Mouse (Mus musculus) heart, embryonic 10.5 days (tissue): ENCODE results near the gene Tsen2. TPM values are rescaled to one million over a fixed set of nuclear protein-coding genes. Genes with fewer than 3 reads are reported as not detected.
A peak's percentile ranks its signal among the peaks of the same experiment; 100 is the strongest.

Experiments used
- DNase-seq: peaks from one replicate; pipeline ENCODE4 v3.0.0-alpha.2; 2017; ENCODE audit warnings: low spot score
- H3K27ac ChIP-seq: fragments of 300-500 bp; sonication (generic); 2 replicates; pipeline ENCODE4 v1.5.1; 2016; ENCODE audit warnings: mild to moderate bottlenecking
- H3K27me3 ChIP-seq: fragments of 300-500 bp; sonication (generic); 2 replicates; pipeline ENCODE4 v1.6.1; 2016; ENCODE audit warnings: mild to moderate bottlenecking; ENCODE audit not compliant: poor library complexity, insufficient read depth, severe bottlenecking
- H3K36me3 ChIP-seq: fragments of 300-500 bp; sonication (generic); 2 replicates; pipeline ENCODE4 v1.6.1; 2016; ENCODE audit warnings: mild to moderate bottlenecking, moderate library complexity
- H3K4me1 ChIP-seq: fragments of 300-500 bp; sonication (generic); 2 replicates; pipeline ENCODE4 v1.6.1; 2016; ENCODE audit warnings: mild to moderate bottlenecking
- H3K4me3 ChIP-seq: fragments of 300-500 bp; sonication (generic); 2 replicates; pipeline ENCODE4 v1.5.1; 2016; ENCODE audit warnings: mild to moderate bottlenecking, moderate library complexity
- H3K9me3 ChIP-seq: fragments of 300-500 bp; sonication (generic); 2 replicates; pipeline ENCODE4 v1.6.1; 2016; ENCODE audit warnings: mild to moderate bottlenecking, moderate library complexity
- WGBS: fragments of 180-500 bp; shearing (Covaris S2); methylation state at CpG from one replicate; pipeline ENCODE4 v1.1.7; 2016; 5-methylcytosine and 5-hydroxymethylcytosine counted together
- polyA plus RNA-seq: library from polyadenylated mRNA; unstranded; fragments of >200 nt; fragmentation: Nextera tagmentation; extraction: Ambion mirVana; gene quantifications from 2 replicates; pipeline ENCODE4 v1.2.1, GENCODE M21; 2016

Gene Tsen2
- polyA plus RNA-seq, result 27.0 and 29.0 TPM in 2 replicates

- peak; percentile 98 for DNase-seq
- H3K27ac ChIP-seq, result peak within 1 kb of the TSS; percentile 89
- under 1% methylated on average over 38 of the region's 38 CpGs for WGBS
- H3K9me3 ChIP-seq, result no peaks in the 10 kb centered on the region
- peak within 1 kb of the TSS; percentile 85 for H3K4me3 ChIP-seq
- H3K4me1 ChIP-seq, result peaks cover 10% of the 10 kb centered on the region; the same call in 1 of the 2 replicates
- H3K27me3 ChIP-seq, result no peaks in the 10 kb centered on the region
- peaks cover 18% of the 10 kb centered on the region for H3K36me3 ChIP-seq
Observed at GRCm38 (mm10) chr6:115544442-115544970, at the start of gene Tsen2. Gene Tsen2, plus strand, starts transcription at chr6:115544664.

GRCm38 (mm10) chr6:115499540-115499939 is 44.9 kb upstream of the Tsen2 start:
- no peak for DNase-seq
- 69% methylated on average over 14 of the region's 14 CpGs for WGBS

GRCm38 (mm10) chr6:115500234-115500633 is 44.2 kb upstream of the Tsen2 start:
- H3K9me3 ChIP-seq, result no peaks in the 10 kb centered on the region
- H3K27ac ChIP-seq, result no peak overlapping the region
- no peaks in the 10 kb centered on the region for H3K36me3 ChIP-seq
- H3K4me3 ChIP-seq, result no peak overlapping the region
- WGBS, result 78% methylated on average over 10 of the region's 10 CpGs
- 0 out of 2 replicates have a peak, but pooled peaks cover 4% of the 10 kb centered on the region for H3K27me3 ChIP-seq
- H3K4me1 ChIP-seq, result peaks cover 41% of the 10 kb centered on the region
- no peak for DNase-seq

More at GRCm38 (mm10) chr6:115499540-115499939, 44.9 kb upstream of the Tsen2 start:
- Histone ChIP-seq H3K27ac (no peak overlapping the region), H3K36me3 (no peaks in the 10 kb centered on the region), H3K9me3 (no peaks in the 10 kb centered on the region), H3K4me1 (peaks cover 39% of the 10 kb centered on the region), H3K4me3 (no peak overlapping the region), H3K27me3 (0 out of 2 replicates have a peak, but pooled peaks cover 4% of the 10 kb centered on the region)

- Histone ChIP-seq H3K4me3 (no peak overlapping the region), H3K27me3 (0 out of 2 replicates have a peak, but pooled peaks cover 4% of the 10 kb centered on the region), H3K27ac (peak overlapping the region; percentile 60; the same call in 1 of the 2 replicates), H3K4me1 (peaks cover 41% of the 10 kb centered on the region), H3K9me3 (no peaks in the 10 kb centered on the region), H3K36me3 (no peaks in the 10 kb centered on the region)
- no peak for DNase-seq
- WGBS, result 23% methylated on average over 3 of the region's 3 CpGs
Observed at GRCm38 (mm10) chr6:115501131-115501530, 43.3 kb upstream of the Tsen2 start.

GRCm38 (mm10) chr6:115503038-115503437 is 41.4 kb upstream of the Tsen2 start:
- Histone ChIP-seq H3K9me3 (no peaks in the 10 kb centered on the region), H3K4me3 (no peak overlapping the region), H3K27ac (no peak overlapping the region), H3K27me3 (0 out of 2 replicates have a peak, but pooled peaks cover 4% of the 10 kb centered on the region), H3K4me1 (peaks cover 41% of the 10 kb centered on the region), H3K36me3 (no peaks in the 10 kb centered on the region)
- WGBS, result 95% methylated on average over 4 of the region's 4 CpGs
- DNase-seq, result no peak

GRCm38 (mm10) chr6:115503549-115504159 is 40.8 kb upstream of the Tsen2 start:
- Histone ChIP-seq H3K4me1 (peaks cover 41% of the 10 kb centered on the region), H3K27ac (no peak overlapping the region; the same call in 1 of the 2 replicates), H3K27me3 (0 out of 2 replicates have a peak, but pooled peaks cover 4% of the 10 kb centered on the region), H3K4me3 (no peak overlapping the region), H3K9me3 (no peaks in the 10 kb centered on the region), H3K36me3 (no peaks in the 10 kb centered on the region)
- WGBS, result 58% methylated on average over 10 of the region's 10 CpGs
- no peak for DNase-seq

GRCm38 (mm10) chr6:115504160-115504558 is 40.3 kb upstream of the Tsen2 start:
- Histone ChIP-seq H3K4me1 (peaks cover 41% of the 10 kb centered on the region), H3K9me3 (no peaks in the 10 kb centered on the region), H3K27me3 (0 out of 2 replicates have a peak, but pooled peaks cover 4% of the 10 kb centered on the region), H3K27ac (no peak overlapping the region; the same call in 1 of the 2 replicates), H3K4me3 (no peak overlapping the region), H3K36me3 (no peaks in the 10 kb centered on the region)
- WGBS, result 60% methylated on average over 3 of the region's 3 CpGs
- DNase-seq, result no peak

- WGBS, result 69% methylated on average over 5 of the region's 5 CpGs
- no peak overlapping the region for H3K4me3 ChIP-seq
- H3K27me3 ChIP-seq, result 0 out of 2 replicates have a peak, but pooled peaks cover 4% of the 10 kb centered on the region
- H3K27ac ChIP-seq, result no peak overlapping the region
- H3K4me1 ChIP-seq, result peaks cover 33% of the 10 kb centered on the region
- no peak for DNase-seq
- H3K36me3 ChIP-seq, result no peaks in the 10 kb centered on the region
- no peaks in the 10 kb centered on the region for H3K9me3 ChIP-seq
Observed at GRCm38 (mm10) chr6:115504915-115505314, 39.5 kb upstream of the Tsen2 start.

GRCm38 (mm10) chr6:115506425-115506824 is 38.0 kb upstream of the Tsen2 start:
- Histone ChIP-seq H3K9me3 (no peaks in the 10 kb centered on the region), H3K4me3 (no peak overlapping the region), H3K36me3 (no peaks in the 10 kb centered on the region), H3K27me3 (no peaks in the 10 kb centered on the region), H3K27ac (no peak overlapping the region), H3K4me1 (peaks cover 19% of the 10 kb centered on the region)
- DNase-seq, result no peak
- WGBS, result 90% methylated on average over 1 of the region's 1 CpGs

- no peak for DNase-seq
- no peaks in the 10 kb centered on the region for H3K27me3 ChIP-seq
- no peak overlapping the region for H3K27ac ChIP-seq
- no peaks in the 10 kb centered on the region for H3K9me3 ChIP-seq
- H3K4me3 ChIP-seq, result no peak overlapping the region
- H3K36me3 ChIP-seq, result no peaks in the 10 kb centered on the region
- no peaks in the 10 kb centered on the region for H3K4me1 ChIP-seq
- 86% methylated on average over 3 of the region's 3 CpGs for WGBS
Observed at GRCm38 (mm10) chr6:115511447-115511846, 33.0 kb upstream of the Tsen2 start.

GRCm38 (mm10) chr6:115513207-115513606 is 31.3 kb upstream of the Tsen2 start:
- WGBS, result 88% methylated on average over 4 of the region's 4 CpGs
- 0 out of 2 replicates have a peak, but pooled peaks cover 1% of the 10 kb centered on the region for H3K27me3 ChIP-seq
- no peak overlapping the region for H3K27ac ChIP-seq

GRCm38 (mm10) chr6:115517904-115518303 is 26.6 kb upstream of the Tsen2 start:
- Histone ChIP-seq H3K27ac (no peak overlapping the region), H3K9me3 (no peaks in the 10 kb centered on the region), H3K36me3 (no peaks in the 10 kb centered on the region), H3K27me3 (peaks cover 24% of the 10 kb centered on the region), H3K4me1 (peaks cover 9% of the 10 kb centered on the region; the same call in 1 of the 2 replicates), H3K4me3 (no peak overlapping the region)
- DNase-seq, result no peak
- 71% methylated on average over 4 of the region's 4 CpGs for WGBS

More at GRCm38 (mm10) chr6:115513207-115513606, 31.3 kb upstream of the Tsen2 start:
- DNase-seq, result no peak
- no peaks in the 10 kb centered on the region for H3K9me3 ChIP-seq
- H3K36me3 ChIP-seq, result no peaks in the 10 kb centered on the region
- H3K4me1 ChIP-seq, result no peaks in the 10 kb centered on the region
- no peak overlapping the region for H3K4me3 ChIP-seq

- Histone ChIP-seq H3K4me3 (no peak overlapping the region), H3K27me3 (peaks cover 29% of the 10 kb centered on the region), H3K27ac (no peak overlapping the region), H3K4me1 (peaks cover 9% of the 10 kb centered on the region; the same call in 1 of the 2 replicates), H3K36me3 (no peaks in the 10 kb centered on the region), H3K9me3 (no peaks in the 10 kb centered on the region)
- no peak for DNase-seq
- 68% methylated on average over 2 of the region's 2 CpGs for WGBS
Observed at GRCm38 (mm10) chr6:115518352-115518751, 26.1 kb upstream of the Tsen2 start.
